Mouse (Mus musculus) embryonic fibroblast, embryonic 13.5 days (primary cell): Measurements from ENCODE around the gene Sipa1l3.

Experiments
- CTCF ChIP-seq: IDR thresholded peaks from 2 replicates; pipeline ENCODE4 v1.5.1; 2011; ENCODE audit warnings: mild to moderate bottlenecking, control low read depth, low read length, moderate library complexity, borderline replicate concordance; ENCODE audit not compliant: insufficient read depth
- POLR2A ChIP-seq: IDR thresholded peaks from 2 replicates; pipeline ENCODE4 v1.6.1; 2011; ENCODE audit warnings: low read depth, mild to moderate bottlenecking, control low read depth, low read length, moderate library complexity

DNA sequence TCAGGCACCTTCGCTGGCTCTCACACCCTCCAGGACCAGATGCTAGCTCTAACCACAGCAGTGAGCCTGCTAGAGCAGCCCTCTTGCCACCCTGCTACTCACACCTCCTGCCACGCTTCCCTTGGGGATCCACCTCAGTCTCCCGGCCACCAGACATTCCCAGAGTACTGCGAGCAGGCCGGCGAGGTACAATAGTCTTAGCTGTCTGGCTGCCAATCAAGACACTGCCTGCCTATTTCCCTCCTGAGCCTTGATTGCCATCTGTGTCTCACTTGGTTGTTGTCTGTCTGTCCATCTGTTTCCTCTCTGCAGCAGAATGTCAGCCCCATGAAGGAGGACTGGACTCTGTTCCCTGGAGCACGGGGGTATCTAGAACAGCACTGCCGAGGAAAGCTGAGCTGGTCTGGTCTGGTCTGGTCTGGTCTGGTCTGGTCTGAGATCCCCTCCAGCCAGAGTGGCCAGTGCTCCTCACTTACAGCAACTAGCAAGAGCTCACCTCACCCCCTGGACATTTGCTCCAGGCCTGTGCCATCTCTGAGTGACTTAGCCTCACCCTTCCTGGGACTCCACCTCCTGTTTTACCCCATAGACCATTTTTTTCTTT is 175.8 kb downstream of the Sipa1l3 start:
- no peak for TF ChIP-seq POLR2A
- no peak for TF ChIP-seq CTCF
